Mouse (Mus musculus) spleen, postnatal 14 days (tissue): Measurements from ENCODE around the gene Kdm4c.
"Not testable (repeated sequence)": the region's sequence is repeated elsewhere in the genome, so short reads cannot be mapped to it uniquely, and the experiment has no call there.

Source experiments
- DNase-seq, 2 experiments: peaks; one replicate each; pipeline ENCODE4 v3.0.0; 2021 to 2022; ENCODE audit warnings: low spot score in 2 of 2

Kdm4c gene

DNA sequence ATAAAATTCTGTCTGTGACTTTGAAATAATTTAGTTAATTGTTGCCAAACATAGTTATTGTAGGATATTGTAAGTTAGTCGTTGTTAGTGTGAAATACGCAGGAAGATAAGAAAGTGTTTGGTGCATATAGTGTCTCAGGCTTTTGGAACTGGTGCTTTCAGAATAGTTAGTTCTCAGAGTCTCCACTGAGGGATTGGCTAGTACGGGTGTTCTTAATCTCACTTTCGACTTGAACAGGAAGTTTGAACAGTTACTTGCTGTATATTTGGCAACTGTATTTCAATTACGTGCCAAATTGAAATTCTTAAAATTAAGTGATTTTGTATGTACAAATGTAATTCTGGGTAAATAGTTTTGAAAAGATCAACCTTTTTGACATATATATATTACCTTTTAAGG is 68.8 kb downstream of the Kdm4c start:
- DNase-seq, result no peak

DNA sequence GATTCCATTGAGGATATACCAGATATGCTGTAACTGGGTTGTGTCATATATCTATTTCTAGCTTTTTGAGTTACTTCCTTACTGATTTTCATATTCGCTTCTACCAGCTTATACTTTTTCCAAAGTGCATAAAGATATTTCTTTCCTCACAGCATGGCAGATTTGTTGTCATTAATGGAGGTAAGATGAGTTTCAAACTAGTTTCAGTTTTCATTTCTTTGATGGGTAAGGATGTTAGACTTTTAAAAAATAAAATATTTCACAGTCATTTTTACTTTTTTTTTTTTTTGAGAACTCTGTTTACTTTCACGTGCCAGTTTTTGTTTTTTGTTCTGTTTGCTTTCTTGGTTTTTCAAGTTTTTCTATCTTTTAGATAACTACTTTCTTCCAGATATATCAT is 70.6 kb downstream of the Kdm4c start:
- no peak for DNase-seq

DNA sequence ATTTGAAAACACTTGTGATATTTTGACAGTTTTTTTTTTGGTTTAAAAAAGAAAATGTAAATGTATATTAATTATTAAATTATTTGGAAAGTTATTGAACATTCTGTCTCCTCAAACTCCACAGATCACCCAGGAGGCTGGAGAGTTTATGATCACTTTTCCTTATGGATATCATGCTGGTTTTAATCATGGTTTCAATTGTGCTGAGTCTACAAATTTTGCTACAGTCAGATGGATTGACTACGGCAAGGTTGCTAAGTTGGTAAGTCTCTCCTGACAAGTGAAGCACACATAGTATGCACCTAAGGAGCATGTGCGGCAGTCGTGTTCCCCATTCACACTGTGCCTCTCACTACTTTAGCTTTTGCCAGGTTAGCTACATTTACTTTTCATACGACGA is 73.1 kb downstream of the Kdm4c start:
- DNase-seq, result no peak

DNA sequence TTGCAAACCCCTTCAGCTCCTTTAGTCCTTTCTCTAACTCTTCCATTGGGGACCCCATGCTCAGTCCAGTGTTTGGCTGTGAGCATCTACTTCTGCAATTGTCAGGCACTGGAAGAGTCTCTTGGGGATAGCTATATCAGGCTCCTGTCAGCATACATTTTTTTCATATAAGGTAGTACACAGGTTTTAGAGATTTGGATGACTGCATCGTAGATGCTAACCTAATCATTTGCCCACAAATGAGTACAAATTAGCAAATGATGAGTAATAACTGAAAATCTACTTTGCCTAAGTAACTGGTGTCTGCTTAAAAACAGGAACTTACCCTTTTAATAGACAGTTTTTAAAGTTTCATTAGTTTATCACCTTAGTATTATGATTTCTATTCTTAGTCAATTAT is 77.0 kb downstream of the Kdm4c start:
- DNase-seq, result no peak

DNA sequence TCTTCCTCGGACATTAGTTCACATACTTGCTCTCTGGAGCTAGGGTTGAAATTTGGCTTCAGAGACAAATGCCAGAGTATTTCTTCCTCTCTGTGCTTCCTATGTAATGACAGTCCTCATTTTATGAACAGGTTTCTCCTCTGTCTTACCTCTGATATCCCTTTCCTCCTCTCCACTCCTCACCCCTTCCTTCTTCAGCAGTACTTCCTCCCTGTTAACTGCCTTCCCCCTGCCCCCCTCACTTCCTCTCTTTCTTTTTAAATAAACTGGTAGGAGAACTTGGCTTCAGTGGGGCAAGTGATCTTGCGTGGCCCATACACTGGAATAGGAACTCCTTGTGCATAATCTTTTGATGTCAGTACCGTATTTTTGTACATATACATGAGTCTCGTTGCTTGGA is 115.2 kb downstream of the Kdm4c start:
- DNase-seq, result no peak

DNA sequence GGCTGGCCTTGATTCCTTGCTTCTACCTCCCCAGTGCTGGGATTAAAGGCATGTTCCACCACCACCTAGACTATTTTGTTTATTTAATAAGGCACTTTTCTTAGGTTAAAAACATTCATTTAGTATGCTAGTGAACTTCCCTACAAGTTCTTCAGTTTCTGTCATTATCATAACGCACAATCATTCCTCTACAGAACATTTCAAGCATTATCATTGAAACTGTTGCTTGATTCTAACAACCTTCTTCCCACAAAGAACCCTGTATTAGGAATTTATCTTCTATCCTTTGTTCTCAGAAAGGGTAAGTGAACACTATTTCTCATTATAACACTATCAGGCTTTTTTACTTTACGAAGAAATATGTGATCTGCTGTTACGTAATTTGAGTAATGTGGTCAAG is 118.0 kb downstream of the Kdm4c start:
- DNase-seq, result no peak

DNA sequence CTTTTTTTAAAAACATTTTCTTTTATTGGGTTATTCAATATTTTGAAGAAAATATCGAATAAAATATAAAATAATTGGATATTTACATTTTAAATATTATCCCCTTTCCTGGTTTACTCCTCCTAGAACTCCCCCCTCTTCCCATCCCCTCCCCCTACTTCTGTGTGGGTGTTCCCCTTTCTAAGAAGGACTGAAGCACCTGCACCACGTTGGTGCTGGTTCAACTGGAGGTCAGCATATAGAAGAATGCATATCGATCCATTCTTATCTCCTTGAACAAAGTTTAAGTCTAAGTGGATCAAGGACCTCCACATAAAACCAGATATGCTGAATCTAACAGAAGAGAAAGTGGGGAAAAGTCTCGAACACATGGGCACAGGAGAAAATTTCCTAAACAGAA is 144.3 kb downstream of the Kdm4c start:
- DNase-seq, result no peak

DNA sequence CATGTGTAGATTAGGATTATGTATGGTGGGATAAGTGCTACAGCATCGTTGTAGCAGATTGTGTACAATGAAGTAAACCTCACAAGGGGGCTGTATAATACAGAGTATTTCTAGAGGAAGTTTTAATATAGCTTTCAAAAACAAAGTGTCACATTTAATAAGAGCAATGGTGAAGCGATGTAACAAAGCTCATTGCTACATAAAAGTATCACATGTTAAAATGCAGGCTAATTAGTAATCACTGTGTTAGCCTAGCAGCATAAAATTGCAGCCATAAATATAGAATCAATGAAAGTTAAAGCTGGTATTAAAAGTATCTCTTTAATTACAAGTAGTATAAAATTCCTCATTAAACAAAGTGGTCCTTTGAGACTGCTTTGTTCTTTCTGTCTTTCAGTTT is 150.9 kb downstream of the Kdm4c start:
- no peak for DNase-seq

DNA sequence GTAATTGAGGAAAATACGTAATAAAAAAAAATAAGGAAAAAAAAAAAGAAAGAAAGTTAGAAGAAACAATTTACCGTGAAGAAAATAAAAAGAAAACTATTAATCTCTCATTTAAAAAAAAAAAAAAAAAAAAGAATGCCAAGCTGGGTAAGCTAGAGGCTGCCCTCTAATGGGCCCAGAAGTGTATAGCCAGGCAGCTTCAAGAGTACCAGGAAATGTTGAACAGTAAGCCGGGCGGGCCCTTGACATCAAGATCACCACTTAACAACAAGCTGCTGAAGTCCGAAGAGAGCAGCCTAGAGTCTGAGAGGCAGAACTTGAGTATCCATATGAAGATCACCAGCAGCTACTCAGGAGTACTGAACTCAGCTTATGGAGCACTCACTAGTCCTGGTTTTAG is 154.3 kb downstream of the Kdm4c start:
- DNase-seq, result no peak

DNA sequence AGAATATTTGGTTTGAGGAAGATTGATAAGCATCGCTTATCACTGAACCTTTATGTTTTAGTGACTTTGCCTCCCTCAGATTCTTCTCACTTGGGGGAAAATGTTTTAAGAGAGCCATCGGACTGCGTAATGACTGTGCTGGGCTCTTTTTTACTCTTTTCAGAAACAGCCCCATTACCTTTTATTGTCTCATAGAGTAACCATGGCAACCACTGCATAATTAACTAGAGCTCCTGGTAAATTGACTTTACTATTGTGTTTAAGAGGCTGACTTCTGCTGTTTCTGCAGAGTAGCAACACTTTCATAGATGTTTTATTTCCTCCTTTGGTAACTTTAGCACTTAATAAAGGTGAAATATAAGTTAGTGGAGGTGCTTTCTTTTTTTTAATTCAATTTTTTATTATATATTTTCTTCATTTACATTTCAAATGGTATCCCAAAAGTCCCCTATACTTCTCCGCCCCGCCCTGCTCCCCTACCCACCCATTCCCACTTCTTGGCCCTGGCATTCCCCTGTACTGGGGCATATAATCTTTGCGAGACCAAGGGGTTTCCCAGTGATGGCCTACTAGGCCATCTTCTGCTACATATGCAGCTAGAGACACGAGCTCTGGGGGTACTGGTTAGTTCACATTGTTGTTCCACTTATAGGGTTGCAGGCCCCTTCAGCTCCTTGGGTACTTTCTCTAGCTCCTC is 159.5 kb downstream of the Kdm4c start:
- DNase-seq, result not testable (repeated sequence)

DNA sequence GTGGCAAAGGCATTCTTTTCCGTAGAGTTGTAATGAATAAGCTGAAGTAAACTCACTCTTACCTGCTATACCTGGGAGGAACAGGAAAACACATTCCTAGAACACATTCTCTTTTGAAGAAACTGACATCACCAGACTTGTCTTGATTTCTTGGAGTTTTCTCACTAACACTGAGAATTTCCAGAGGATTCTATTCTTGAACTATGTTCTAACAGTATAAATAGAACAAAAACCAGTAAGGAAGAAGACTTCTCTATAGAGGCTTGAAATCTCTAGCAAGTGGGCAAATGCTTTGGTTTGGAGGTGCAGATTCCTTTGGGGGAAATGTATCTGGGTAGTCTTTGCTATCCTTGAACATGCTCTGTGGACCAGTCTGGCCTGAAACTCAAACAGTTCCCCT is 166.4 kb downstream of the Kdm4c start:
- DNase-seq, result no peak

DNA sequence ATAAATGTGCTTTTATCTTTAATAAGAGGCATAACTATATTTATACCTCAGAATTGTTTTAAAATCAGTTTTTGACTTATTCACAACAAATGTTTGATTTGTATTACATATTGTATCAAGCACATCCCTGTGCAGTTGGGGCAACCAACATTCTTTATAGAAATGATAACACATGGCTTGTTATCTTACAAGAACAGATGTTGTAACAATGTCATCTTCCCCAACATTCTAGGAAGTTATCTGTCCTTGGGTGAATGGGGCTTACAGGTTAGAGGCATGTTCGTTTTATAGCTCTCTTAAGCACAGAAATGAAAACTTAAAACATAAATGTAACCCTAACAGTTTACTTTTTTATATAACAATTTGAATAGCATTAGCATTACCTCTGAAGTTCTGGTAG is 177.5 kb downstream of the Kdm4c start:
- no peak for DNase-seq
